Mouse (Mus musculus) olfactory bulb, adult 2 months (tissue): ENCODE measurements around the gene Tert.

Experiments used
- CTCF ChIP-seq: fragments of 200-500 bp; IDR thresholded peaks from 2 replicates; pipeline ENCODE4 v1.5.1; 2012; ENCODE audit warnings: low read depth, mild to moderate bottlenecking, low read length, moderate library complexity; ENCODE audit not compliant: insufficient read depth
- POLR2A ChIP-seq: fragments of 200-500 bp; IDR thresholded peaks from 2 replicates; pipeline ENCODE4 v1.6.1; 2012; ENCODE audit warnings: mild to moderate bottlenecking, low read depth, low read length, moderate library complexity; ENCODE audit not compliant: insufficient read depth

- TF ChIP-seq CTCF: no peak; the same call in 1 of the 2 replicates
- no peak for TF ChIP-seq POLR2A
Observed at GRCm38 (mm10) chr13:73692249-73692868, 65.6 kb downstream of the Tert start.
